Mouse (Mus musculus) heart, postnatal 4 days (tissue): ENCODE measurements around the gene Galr3. TPM values are rescaled to one million over a fixed set of nuclear protein-coding genes. Genes with fewer than 3 reads are reported as not detected.

Experiments used
- DNase-seq: peaks from one replicate; pipeline ENCODE4 v3.0.0; 2021
- microRNA-seq, 2 experiments: library from miRNA; unstranded; fragments of <30 nt; microRNA quantifications; one replicate each; pipeline ENCODE4 v1.2.0; 2021 to 2022
- total RNA-seq, 2 experiments: library from RNA; stranded (reverse); gene quantifications; 2 replicates each; pipeline ENCODE4 v1.2.3; 2021

The Galr3 gene
- total RNA-seq, 2 experiments from 2014 or later = not detected

- no peak for DNase-seq
Observed at GRCm38 (mm10) chr15:79057850-79058249, 16.2 kb downstream of the Galr3 start.

GRCm38 (mm10) chr15:79060887-79061565, 19.3 kb downstream of the Galr3 start:
- no peak for DNase-seq

- peak; percentile 97 for DNase-seq
Observed at GRCm38 (mm10) chr15:79062376-79063159, 20.9 kb downstream of the Galr3 start, which contains the start of gene Ankrd54. TSS of gene Ankrd54 (minus strand) at chr15:79062893.

- DNase-seq = no peak
Observed at GRCm38 (mm10) chr15:79063160-79063740, 21.6 kb downstream of the Galr3 start.

GRCm38 (mm10) chr15:79065086-79065770, 23.5 kb downstream of the Galr3 start:
- DNase-seq = peak; percentile 40

GRCm38 (mm10) chr15:79066276-79066675, 24.6 kb downstream of the Galr3 start:
- DNase-seq = no peak

GRCm38 (mm10) chr15:79067631-79068030, 25.9 kb downstream of the Galr3 start:
- DNase-seq = no peak

GRCm38 (mm10) chr15:79068416-79068815, 26.7 kb downstream of the Galr3 start:
- DNase-seq = no peak

GRCm38 (mm10) chr15:79071117-79072039, 29.7 kb downstream of the Galr3 start:
- DNase-seq = peak; percentile 53

- DNase-seq = no peak
Observed at GRCm38 (mm10) chr15:79073752-79074151, 32.1 kb downstream of the Galr3 start.

GRCm38 (mm10) chr15:79074446-79074845, 32.8 kb downstream of the Galr3 start:
- no peak for DNase-seq

GRCm38 (mm10) chr15:79074913-79075532, 33.3 kb downstream of the Galr3 start, which contains the start of gene Eif3l:
TSS of gene Eif3l (plus strand) at chr15:79075179.
- DNase-seq = peak; percentile 91

GRCm38 (mm10) chr15:79075658-79076365, 34.1 kb downstream of the Galr3 start:
- no peak for DNase-seq

GRCm38 (mm10) chr15:79079567-79079966, 37.9 kb downstream of the Galr3 start:
- no peak for DNase-seq

GRCm38 (mm10) chr15:79092284-79092683, 50.6 kb downstream of the Galr3 start:
- no peak for DNase-seq

Small RNAs within 50 kb of the gene (microRNA-seq; reads per million reads assigned to microRNA genes)
- gene Mir6956 = 0.35 to 1.2 reads per million in 2 experiments

Other genes with a start within 250 kb of the Galr3 start
- gene Card10, start 238.8 kb upstream of the Galr3 start, total RNA-seq = 10 to 100 TPM; 15.9 to 18.8 TPM
- gene Cdc42ep1, start 199.3 kb upstream of the Galr3 start, total RNA-seq = 10 to 100 TPM; 55.3 to 59.9 TPM
- gene Lgals2, start 186.4 kb upstream of the Galr3 start, total RNA-seq = not detected
- gene Gga1, start 164.7 kb upstream of the Galr3 start, total RNA-seq = 10 to 100 TPM; 47.1 to 47.6 TPM
- gene Gm49510, start 142.2 kb upstream of the Galr3 start, total RNA-seq = under 1 TPM in 1 of 2 experiments, not detected in 1; 0.29 TPM
- 10 to 100 TPM in 1 of 2 experiments, 1 to 10 TPM in 1; 7.7 to 11.1 TPM for gene Sh3bp1, start 142.1 kb upstream of the Galr3 start, total RNA-seq
- gene Pdxp, start 128.0 kb upstream of the Galr3 start, total RNA-seq = 1 to 10 TPM; 9.3 to 9.4 TPM
- 100 to 1,000 TPM; 465 to 471 TPM for gene Lgals1, start 115.2 kb upstream of the Galr3 start, total RNA-seq
- gene Nol12, start 107.0 kb upstream of the Galr3 start, total RNA-seq = 10 to 100 TPM; 20.2 to 22.6 TPM
- 10 to 100 TPM; 59.0 to 68.2 TPM for gene Triobp, start 94.2 kb upstream of the Galr3 start, total RNA-seq
- gene H1f0, start 13.4 kb upstream of the Galr3 start, total RNA-seq = 100 to 1,000 TPM; 262 to 304 TPM
- 10 to 100 TPM; 11.8 to 12.7 TPM for gene Ankrd54, start 21.0 kb downstream of the Galr3 start, total RNA-seq
- 100 to 1,000 TPM; 103 to 109 TPM for gene Eif3l, start 33.3 kb downstream of the Galr3 start, total RNA-seq
- 100 to 1,000 TPM in 1 of 2 experiments, 10 to 100 TPM in 1; 92.8 to 101 TPM for gene Micall1, start 67.0 kb downstream of the Galr3 start, total RNA-seq
- 100 to 1,000 TPM; 126 to 139 TPM for gene Polr2f, start 99.1 kb downstream of the Galr3 start, total RNA-seq
- gene 1700088E04Rik, start 99.4 kb downstream of the Galr3 start, total RNA-seq = 1 to 10 TPM; 1.2 to 2.1 TPM
- gene Sox10, start 123.4 kb downstream of the Galr3 start, total RNA-seq = under 1 TPM; 0.55 to 0.90 TPM
- gene Pick1, start 187.3 kb downstream of the Galr3 start, total RNA-seq = 10 to 100 TPM; 24.5 to 26.0 TPM
- gene Gm49486, start 187.5 kb downstream of the Galr3 start, total RNA-seq = under 1 TPM; 0.52 to 0.74 TPM
- under 1 TPM; 0.23 to 0.31 TPM for gene Slc16a8, start 212.9 kb downstream of the Galr3 start, total RNA-seq
- gene Baiap2l2, start 243.7 kb downstream of the Galr3 start, total RNA-seq = 1 to 10 TPM; 1.3 to 2.0 TPM